Mouse (Mus musculus): ENCODE results near the gene Zdhhc14.

GRCm38 (mm10) chr17:5716912-5717311 is 224.6 kb downstream of the Zdhhc14 start:
- no peak for TF ChIP-seq CTCF (IDR thresholded peaks at IDR 0.05; ENCODE audit: low read depth)
- TF ChIP-seq EP300 (optimal IDR thresholded peaks at IDR 0.05) = no peak
